Mouse (Mus musculus): Measurements from ENCODE around the gene Fnbp1l. TPM values are rescaled to one million over a fixed set of nuclear protein-coding genes. Genes with fewer than 3 reads are reported as not detected.
A peak's percentile ranks its signal among the peaks of the same experiment; 100 is the strongest.

The Fnbp1l gene
- total and polyA plus RNA-seq, 3 experiments, result 1.5 to 2.0 (median 2.0) TPM

DNA sequence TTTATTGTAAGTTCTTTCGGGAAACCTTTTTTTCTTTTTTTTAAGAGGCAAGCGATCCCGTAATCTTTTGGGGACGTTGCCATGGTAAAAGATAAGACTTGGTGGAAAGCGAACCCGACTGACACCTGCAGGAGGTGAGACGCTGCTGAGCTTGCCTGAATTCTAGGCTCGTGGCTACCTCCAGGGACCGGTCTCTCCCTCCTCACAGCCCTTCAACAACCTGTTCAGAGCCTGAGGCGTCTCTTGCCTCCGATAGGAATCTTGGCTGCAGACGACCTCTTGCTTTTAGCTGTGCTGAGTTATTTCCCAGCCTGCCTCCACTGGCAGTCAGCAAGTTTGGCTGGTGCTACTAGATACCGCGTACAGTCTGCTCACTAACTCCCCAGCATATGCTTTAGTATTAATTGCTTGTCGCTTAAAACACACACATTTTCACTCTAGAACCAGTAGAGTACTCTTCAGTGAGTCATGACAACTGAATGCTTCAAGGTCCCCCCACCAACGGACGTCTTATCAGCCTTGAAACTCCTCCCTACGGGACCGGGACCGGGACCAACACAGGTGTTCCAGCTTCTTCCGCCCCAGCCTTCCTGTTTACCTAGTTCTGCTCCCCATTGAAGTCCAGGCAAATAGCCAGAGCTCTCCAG lies 893 bp upstream of the Fnbp1l start:
- Histone ChIP-seq H3K27me3 (replicated peaks) (peaks cover 21% of the 10 kb centered on the region), H3K4me1 (ENCODE audit: control insufficient read depth in 1 of 2, insufficient read depth in 2 of 2) (peaks cover 0 to 4% of the 10 kb centered on the region in 2 experiments; a peak in 1 of 4 replicates), H3K4me3 (replicated peaks in 1 of 3; ENCODE audit: low read depth in 2 of 3, low read length in 2 of 3, poor library complexity in 1 of 3) (peak overlapping the region in 1 of 3 experiments; percentile 37), H3K9ac (ENCODE audit: insufficient read depth, low read depth) (no peak overlapping the region), H3K36me3 (replicated peaks in 1 of 2; ENCODE audit: control insufficient read depth in 1 of 2, insufficient read depth in 1 of 2, low read length in 1 of 2) (no peaks in the 10 kb centered on the region), H3K27ac (ENCODE audit: insufficient read depth, low read depth) (no peak overlapping the region), H3K79me2 (replicated peaks; ENCODE audit: control insufficient read depth, extremely low read depth, insufficient read depth, poor library complexity, severe bottlenecking) (no peaks in the 10 kb centered on the region), H3K4me2 (ENCODE audit: insufficient read depth, low read depth, poor library complexity, severe bottlenecking) (peak overlapping the region; percentile 19), H3K9me3 (replicated peaks; ENCODE audit: low read length) (no peaks in the 10 kb centered on the region)
- in situ Hi-C loops (cut with MboI; ENCODE audit: low pct_ligation_motif_present, low pct_unique_long_range_greater_than_20kb, low sequenced_read_pairs), result no loop called here
- TF ChIP-seq KAT2A (IDR thresholded peaks at IDR 0.05; ENCODE audit: insufficient replicate concordance, low read length) (no peak), CTCF (conservative IDR thresholded peaks at IDR 0.05 in 1 of 2, IDR thresholded peaks at IDR 0.05 in 1 of 2; ENCODE audit: low read depth in 2 of 2, low read length in 2 of 2) (peak in 1 of 2 experiments; percentile 25; a peak in 1 of 4 replicates), SMC3 (IDR thresholded peaks at IDR 0.05; ENCODE audit: low read depth, low read length) (no peak), NRF1 (IDR thresholded peaks at IDR 0.05; ENCODE audit: low read depth, low read length) (no peak)
- no peak for DNase-seq (ENCODE audit: extremely low read depth)
- dilution Hi-C loops (cut with MboI; ENCODE audit: extremely low pct_ligation_motif_present, extremely low pct_unique_long_range_greater_than_20kb, low sequenced_read_pairs), result no loop called here

DNA sequence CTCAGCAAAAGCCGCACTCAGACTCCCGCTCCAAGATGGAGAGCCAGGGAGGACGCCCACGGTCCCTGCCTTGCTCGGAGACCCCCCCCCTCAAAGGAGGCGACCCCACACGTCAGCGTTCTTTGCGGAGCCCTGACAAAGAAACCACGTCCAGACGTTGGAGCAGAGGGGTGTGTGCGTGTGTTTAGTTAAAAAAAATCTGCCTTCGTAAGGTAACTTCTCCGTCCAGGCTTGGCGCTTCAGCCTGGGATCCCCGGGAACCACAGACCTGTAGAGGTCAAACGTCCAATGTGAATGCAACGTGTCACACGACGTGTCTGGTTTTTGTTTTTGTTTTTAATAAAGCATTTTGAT lies 393 bp upstream of the Fnbp1l start:
- Histone ChIP-seq H3K27ac (ENCODE audit: insufficient read depth, low read depth) (no peak overlapping the region), H3K4me3 (replicated peaks in 1 of 3; ENCODE audit: low read depth in 2 of 3, low read length in 2 of 3, poor library complexity in 1 of 3) (peak overlapping the region; percentile 36 to 67 (median 37)), H3K4me2 (ENCODE audit: insufficient read depth, low read depth, poor library complexity, severe bottlenecking) (peak overlapping the region; percentile 19; the same call in 1 of the 2 replicates), H3K9ac (ENCODE audit: insufficient read depth, low read depth) (peak overlapping the region; percentile 31; the same call in 1 of the 2 replicates), H3K27me3 (replicated peaks) (peaks cover 21% of the 10 kb centered on the region), H3K4me1 (ENCODE audit: control insufficient read depth in 1 of 2, insufficient read depth in 2 of 2) (peaks cover 0 to 4% of the 10 kb centered on the region in 2 experiments; a peak in 1 of 4 replicates), H3K36me3 (replicated peaks in 1 of 2; ENCODE audit: control insufficient read depth in 1 of 2, insufficient read depth in 1 of 2, low read length in 1 of 2) (no peaks in the 10 kb centered on the region), H3K79me2 (replicated peaks; ENCODE audit: control insufficient read depth, extremely low read depth, insufficient read depth, poor library complexity, severe bottlenecking) (no peaks in the 10 kb centered on the region), H3K9me3 (replicated peaks; ENCODE audit: low read length) (no peaks in the 10 kb centered on the region)
- in situ Hi-C loops (cut with MboI; ENCODE audit: low pct_ligation_motif_present, low pct_unique_long_range_greater_than_20kb, low sequenced_read_pairs), result loop anchor here (10.0 kb wide), 1 partner anchor 95 kb away; no protein-coding TSS in a partner anchor
- dilution Hi-C loops (cut with MboI; ENCODE audit: extremely low pct_ligation_motif_present, extremely low pct_unique_long_range_greater_than_20kb, low sequenced_read_pairs), result no loop called here
- TF ChIP-seq ZC3H11A (IDR thresholded peaks at IDR 0.05; ENCODE audit: low read depth, low read length) (no peak), USF1 (IDR thresholded peaks at IDR 0.05; ENCODE audit: low read depth, low read length) (no peak), SIN3A (IDR thresholded peaks at IDR 0.05; ENCODE audit: low read length) (no peak), ELF1 (IDR thresholded peaks at IDR 0.05; ENCODE audit: low read depth, low read length) (no peak), NELFE (IDR thresholded peaks at IDR 0.05; ENCODE audit: low read depth, low read length) (no peak), IRF4 (IDR thresholded peaks at IDR 0.05; ENCODE audit: low read depth, low read length) (no peak), ZNF384 (IDR thresholded peaks at IDR 0.05; ENCODE audit: low read depth, low read length) (no peak), PAX5 (IDR thresholded peaks at IDR 0.05; ENCODE audit: low read length) (no peak), CHD1 (IDR thresholded peaks at IDR 0.05; ENCODE audit: low read depth, low read length) (no peak), MYC (IDR thresholded peaks at IDR 0.05; ENCODE audit: low read depth, low read length) (no peak), MAZ (IDR thresholded peaks at IDR 0.05; ENCODE audit: low read depth, low read length) (no peak), UBTF (IDR thresholded peaks at IDR 0.05; ENCODE audit: low read depth, low read length) (no peak), CTCF (conservative IDR thresholded peaks at IDR 0.05 in 1 of 2, IDR thresholded peaks at IDR 0.05 in 1 of 2; ENCODE audit: low read depth in 2 of 2, low read length in 2 of 2) (no peak), EP300 (IDR thresholded peaks at IDR 0.05; ENCODE audit: low read length) (no peak), HCFC1 (IDR thresholded peaks at IDR 0.05; ENCODE audit: low read depth, low read length) (no peak), USF2 (conservative IDR thresholded peaks at IDR 0.05; ENCODE audit: low read depth, low read length) (no peak), BHLHE40 (IDR thresholded peaks at IDR 0.05; ENCODE audit: low read depth, low read length) (no peak), RCOR1 (conservative IDR thresholded peaks at IDR 0.05; ENCODE audit: low read depth, low read length) (no peak), JUND (conservative IDR thresholded peaks at IDR 0.05; ENCODE audit: low read depth, low read length) (no peak), TBP (conservative IDR thresholded peaks at IDR 0.05; ENCODE audit: low read depth, low read length) (no peak)
- DNase-seq (ENCODE audit: extremely low read depth), result no peak

Data from CH12.LX (cell line).